Mouse (Mus musculus) spleen, adult 2 months (tissue): ENCODE measurements at regions not wholly inside any gene's neighbourhood (a gene's known extent, or its start where the extent isn't known, plus 50 kb on each side); places are given as distances from the start of the nearest gene placed in this dataset.

ENCODE experiments used
- DNase-seq, 2 experiments: peaks; one replicate each; pipeline versions ENCODE4 v3.0.0 to v3.0.0-alpha.2; 2012 to 2021; ENCODE audit warnings: low spot score in 2 of 2, low read depth in 1 of 2
- H3K27ac ChIP-seq: fragments of 200-500 bp; 2 replicates; pipeline ENCODE4 v1.5.1; 2012; ENCODE audit warnings: low read length, inconsistent platforms; ENCODE audit not compliant: insufficient read depth
- H3K27me3 ChIP-seq: fragments of 200-500 bp; 2 replicates; pipeline ENCODE4 v1.6.1; 2012; ENCODE audit warnings: mild to moderate bottlenecking, moderate library complexity, low read length, inconsistent platforms; ENCODE audit not compliant: control insufficient read depth, insufficient read depth
- H3K36me3 ChIP-seq: fragments of 200-500 bp; 2 replicates; pipeline ENCODE4 v1.6.1; 2012; ENCODE audit warnings: mild to moderate bottlenecking, low read length, inconsistent platforms; ENCODE audit not compliant: control insufficient read depth, insufficient read depth
- H3K4me1 ChIP-seq: fragments of 200-500 bp; 2 replicates; pipeline ENCODE4 v1.6.1; 2011; ENCODE audit warnings: inconsistent platforms; ENCODE audit not compliant: control insufficient read depth, insufficient read depth, insufficient read length
- H3K4me3 ChIP-seq: fragments of 200-500 bp; 2 replicates; pipeline ENCODE4 v1.5.1; 2011; ENCODE audit warnings: mild to moderate bottlenecking, inconsistent platforms; ENCODE audit not compliant: insufficient read depth, insufficient read length; ENCODE audit errors: extremely low read depth
- CTCF ChIP-seq: fragments of 200-500 bp; IDR thresholded peaks from 2 replicates; pipeline ENCODE4 v1.5.1; 2011; ENCODE audit warnings: mild to moderate bottlenecking, inconsistent platforms; ENCODE audit not compliant: insufficient read depth, insufficient read length, insufficient replicate concordance; ENCODE audit errors: extremely low read depth
- POLR2A ChIP-seq: fragments of 200-500 bp; IDR thresholded peaks from 2 replicates; pipeline ENCODE4 v1.6.1; 2011; ENCODE audit warnings: low read depth, low read length, inconsistent platforms
- WGBS: fragments of 180-500 bp; shearing (Covaris S2); methylation state at CpG from one replicate; pipeline ENCODE4 v1.1.7; 2018; 5-methylcytosine and 5-hydroxymethylcytosine counted together

DNA sequence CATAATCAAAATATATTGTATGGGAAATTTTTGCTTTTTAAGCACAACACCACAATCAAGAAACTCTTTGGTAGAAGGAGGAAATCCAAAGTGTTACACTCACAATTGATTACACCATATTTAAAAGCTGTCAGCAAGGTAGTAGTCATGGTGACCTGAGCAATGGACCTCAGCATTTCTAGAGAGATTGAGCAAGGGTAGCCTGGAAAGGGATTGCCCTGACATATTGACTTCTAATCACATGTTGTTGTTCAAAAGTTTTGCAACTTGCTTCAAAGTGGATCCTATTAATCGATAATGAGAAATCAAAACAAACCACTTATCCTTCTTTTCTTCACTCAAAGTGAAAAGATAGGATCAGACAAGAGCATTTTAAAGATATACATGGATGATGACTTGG lies 343.9 kb downstream of the Basp1 start:
- no peak overlapping the region for H3K4me3 ChIP-seq
- no peak overlapping the region for H3K27ac ChIP-seq
- DNase-seq, result no peak
- no peaks in the 10 kb centered on the region for H3K4me1 ChIP-seq
- WGBS, result 94% methylated on average over 1 of the region's 1 CpGs
- TF ChIP-seq CTCF, result no peak
- no peak for TF ChIP-seq POLR2A
- no peaks in the 10 kb centered on the region for H3K27me3 ChIP-seq
- no peaks in the 10 kb centered on the region for H3K36me3 ChIP-seq

DNA sequence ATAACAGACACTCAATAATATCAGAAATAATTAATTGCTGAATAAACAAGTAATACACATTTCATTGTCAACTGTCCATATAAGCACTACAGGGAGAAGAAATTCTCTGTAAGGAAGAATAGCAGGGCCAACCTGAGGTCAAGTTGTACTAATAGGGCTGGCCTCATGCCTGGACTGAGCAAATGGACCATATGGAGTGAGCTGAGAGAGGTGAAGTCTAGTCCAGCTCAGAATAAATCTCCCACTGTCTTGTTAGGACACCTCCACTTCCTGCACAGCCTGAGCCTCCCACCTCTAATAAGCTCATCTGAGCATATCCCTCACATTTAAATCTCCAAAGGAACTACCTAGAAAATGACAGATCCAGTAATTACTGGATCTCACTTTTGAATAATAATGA lies 354.2 kb downstream of the Basp1 start:
- TF ChIP-seq CTCF (no peak), POLR2A (no peak)
- no peak overlapping the region for H3K4me3 ChIP-seq
- no peak for DNase-seq
- H3K27ac ChIP-seq, result no peak overlapping the region
- H3K36me3 ChIP-seq, result no peaks in the 10 kb centered on the region
- H3K27me3 ChIP-seq, result no peaks in the 10 kb centered on the region
- H3K4me1 ChIP-seq, result no peaks in the 10 kb centered on the region

DNA sequence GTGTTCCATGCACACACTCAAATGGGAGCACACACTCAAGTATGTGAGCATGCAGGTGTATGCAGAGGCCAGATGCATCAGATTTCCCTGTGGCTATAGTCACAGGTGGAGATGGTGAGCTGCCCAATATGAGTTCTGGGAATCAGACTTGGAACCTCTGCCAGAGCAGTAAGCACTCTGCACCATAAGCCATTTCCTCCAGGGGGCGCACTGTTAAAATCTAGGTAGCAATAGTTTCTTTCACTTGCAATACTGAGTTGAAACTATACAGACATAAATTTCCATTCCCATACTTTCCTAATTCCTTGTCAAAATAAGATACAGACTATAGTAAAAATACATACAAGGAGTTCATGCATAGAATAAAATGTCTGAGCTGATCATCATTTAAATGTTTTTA lies 365.7 kb downstream of the Basp1 start:
- WGBS, result 27% methylated on average over 1 of the region's 1 CpGs
- Histone ChIP-seq H3K4me3 (no peak overlapping the region), H3K4me1 (no peaks in the 10 kb centered on the region), H3K27ac (no peak overlapping the region), H3K27me3 (no peaks in the 10 kb centered on the region), H3K36me3 (no peaks in the 10 kb centered on the region)
- no peak for TF ChIP-seq POLR2A
- TF ChIP-seq CTCF, result peak; percentile 6; the same call in 1 of the 2 replicates
- peak in 1 of 2 experiments; percentile 4 for DNase-seq

- no peak for TF ChIP-seq CTCF
- TF ChIP-seq POLR2A, result no peak
- no peaks in the 10 kb centered on the region for H3K36me3 ChIP-seq
- no peak overlapping the region for H3K4me3 ChIP-seq
- no peak overlapping the region for H3K27ac ChIP-seq
- no peaks in the 10 kb centered on the region for H3K27me3 ChIP-seq
- no peaks in the 10 kb centered on the region for H3K4me1 ChIP-seq
- DNase-seq, result no peak
- WGBS, result 74% methylated on average over 5 of the region's 5 CpGs
Observed at GRCm38 (mm10) chr15:25046514-25047138, 366.9 kb downstream of the Basp1 start.

DNA sequence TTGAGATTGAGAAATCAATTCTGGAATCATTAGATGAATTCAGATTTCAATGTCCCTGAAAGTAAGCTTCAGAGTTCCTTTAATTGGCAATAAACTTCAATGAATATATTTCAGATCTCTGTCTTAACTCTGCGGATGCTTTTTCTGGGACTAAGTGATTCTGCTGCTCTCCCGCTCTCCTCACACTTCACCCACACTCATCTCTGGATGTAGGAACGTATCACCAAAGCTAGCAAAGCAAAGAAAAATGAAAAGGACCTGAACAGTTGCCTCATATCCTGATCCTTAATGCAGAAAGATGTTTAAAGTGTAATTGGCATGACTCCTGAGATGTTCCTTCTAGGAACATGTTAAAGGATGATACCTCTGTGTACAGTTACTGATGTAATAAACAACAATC lies 377.3 kb downstream of the Basp1 start:
- DNase-seq, result no peak
- Histone ChIP-seq H3K27me3 (no peaks in the 10 kb centered on the region), H3K27ac (no peak overlapping the region), H3K4me3 (no peak overlapping the region), H3K4me1 (no peaks in the 10 kb centered on the region), H3K36me3 (no peaks in the 10 kb centered on the region)
- TF ChIP-seq CTCF (no peak), POLR2A (no peak)
- WGBS, result 85% methylated on average over 3 of the region's 3 CpGs

- Histone ChIP-seq H3K36me3 (no peaks in the 10 kb centered on the region), H3K4me3 (no peak overlapping the region), H3K27ac (no peak overlapping the region), H3K27me3 (no peaks in the 10 kb centered on the region), H3K4me1 (no peaks in the 10 kb centered on the region)
- TF ChIP-seq POLR2A, result no peak
- TF ChIP-seq CTCF, result no peak
- no peak for DNase-seq
- 92% methylated on average over 8 of the region's 8 CpGs for WGBS
Observed at GRCm38 (mm10) chr15:25027865-25028264, 385.7 kb downstream of the Basp1 start.

DNA sequence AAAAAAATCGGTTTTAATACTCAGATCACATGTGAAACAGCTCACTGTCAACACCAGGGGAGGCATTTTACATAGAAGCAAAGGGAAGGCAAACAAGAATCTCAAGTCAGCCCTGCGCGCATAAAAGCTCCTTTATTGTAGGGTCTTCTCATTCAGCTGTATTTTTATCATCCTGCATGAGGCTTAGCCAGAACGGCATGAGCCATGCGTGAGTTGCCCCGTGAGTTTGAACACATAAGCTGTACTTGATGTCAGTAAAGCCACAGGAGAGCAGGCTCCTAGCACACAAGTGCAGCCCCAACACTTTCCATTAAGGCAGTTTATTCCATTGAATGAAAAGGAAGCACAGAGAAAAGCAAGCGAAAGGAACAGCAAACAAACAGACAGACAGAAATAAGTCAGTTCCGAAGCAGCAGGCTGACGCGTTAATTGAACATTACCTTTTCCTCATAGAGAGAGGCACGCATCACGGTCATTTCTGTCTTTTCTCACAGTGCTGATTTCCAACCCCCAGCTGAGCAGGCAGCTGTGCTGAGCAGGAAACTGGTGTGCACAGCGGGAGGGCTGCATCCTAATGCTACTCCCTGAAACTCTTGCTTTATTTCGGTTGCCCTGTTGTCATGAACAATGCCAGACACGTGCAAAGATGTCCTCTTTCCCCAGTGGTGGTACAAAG lies 386.6 kb downstream of the Basp1 start:
- H3K4me3 ChIP-seq, result no peak overlapping the region

More for the DNA sequence above, 386.6 kb downstream of the Basp1 start:
- DNase-seq, result no peak
- H3K27ac ChIP-seq, result no peak overlapping the region
- 20% methylated on average over 15 of the region's 15 CpGs for WGBS
- no peaks in the 10 kb centered on the region for H3K27me3 ChIP-seq
- no peaks in the 10 kb centered on the region for H3K4me1 ChIP-seq
- H3K36me3 ChIP-seq, result no peaks in the 10 kb centered on the region
- no peak for TF ChIP-seq CTCF
- no peak for TF ChIP-seq POLR2A
